Mouse (Mus musculus) forebrain, embryonic 12.5 days (tissue): ENCODE data around the gene Rhno1. TPM values are rescaled to one million over a fixed set of nuclear protein-coding genes. Genes with fewer than 3 reads are reported as not detected.

Experiments
- ATAC-seq: fragments of 200-750 bp; cut with Nextera tagmentation; 2 replicates; pipeline ENCODE4 v1.8.0; 2017; ENCODE audit warnings: moderate TSS enrichment; ENCODE audit not compliant: low FRiP score
- H3K27ac ChIP-seq: fragments of 300-500 bp; sonication (generic); 2 replicates; pipeline ENCODE4 v1.5.1; 2016; ENCODE audit warnings: mild to moderate bottlenecking
- H3K27me3 ChIP-seq: fragments of 300-500 bp; sonication (generic); 2 replicates; pipeline ENCODE4 v1.6.1; 2016; ENCODE audit warnings: mild to moderate bottlenecking
- H3K36me3 ChIP-seq: fragments of 300-500 bp; sonication (generic); replicated peaks from 2 replicates; pipeline ENCODE4 v1.6.1; 2016; ENCODE audit warnings: mild to moderate bottlenecking
- H3K4me1 ChIP-seq: fragments of 300-500 bp; sonication (generic); 2 replicates; pipeline ENCODE4 v1.6.1; 2016
- H3K4me2 ChIP-seq: fragments of 300-500 bp; sonication (generic); 2 replicates; pipeline ENCODE4 v1.6.1; 2016; ENCODE audit warnings: mild to moderate bottlenecking, moderate library complexity
- H3K4me3 ChIP-seq: fragments of 300-500 bp; sonication (generic); replicated peaks from 2 replicates; pipeline ENCODE4 v1.5.1; 2016; ENCODE audit warnings: mild to moderate bottlenecking
- H3K9ac ChIP-seq: fragments of 300-500 bp; sonication (generic); 2 replicates; pipeline ENCODE4 v1.6.1; 2016; ENCODE audit warnings: mild to moderate bottlenecking
- H3K9me3 ChIP-seq: fragments of 300-500 bp; sonication (generic); 2 replicates; pipeline ENCODE4 v1.6.1; 2016
- WGBS: fragments of 180-500 bp; shearing (Covaris S2); methylation state at CpG from one replicate; pipeline ENCODE4 v1.1.7; 2016; 5-methylcytosine and 5-hydroxymethylcytosine counted together
- polyA plus RNA-seq: library from polyadenylated mRNA; unstranded; fragments of >200 nt; fragmentation: Nextera tagmentation; extraction: Ambion mirVana; gene quantifications from 2 replicates; pipeline ENCODE4 v1.2.1, GENCODE M21; 2016

The Rhno1 gene
- 178 and 183 TPM in 2 replicates for polyA plus RNA-seq

DNA sequence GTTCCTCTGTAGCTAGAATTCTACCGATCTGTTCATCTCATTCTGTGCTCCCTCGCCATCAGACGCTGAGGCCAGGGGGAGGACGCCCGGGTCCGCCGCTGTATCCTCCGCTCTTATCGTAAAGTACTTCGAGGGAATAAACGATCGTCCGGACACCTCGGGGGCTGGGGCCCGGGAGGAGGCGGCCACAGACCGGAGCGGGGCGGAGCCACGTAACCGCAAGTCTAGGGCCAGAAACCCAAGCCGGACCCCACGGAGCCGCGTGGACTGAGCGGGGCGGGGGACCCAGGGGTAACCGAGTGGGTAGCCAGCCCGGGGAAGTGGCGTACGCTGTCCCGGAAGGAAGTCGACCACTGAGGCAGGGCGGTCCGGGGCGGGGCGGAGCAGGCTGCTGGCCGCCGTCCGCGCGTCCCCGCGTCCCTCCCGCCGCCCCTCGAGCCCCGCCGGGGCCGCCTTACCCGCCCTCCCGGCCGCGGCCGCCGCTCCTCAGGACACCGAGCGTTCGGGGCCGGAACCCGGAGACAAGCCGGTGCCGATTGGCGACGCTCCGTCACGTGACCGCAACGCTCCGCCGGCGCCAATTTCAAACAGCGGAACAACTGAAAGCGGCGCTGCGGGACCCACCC lies at the start of gene Rhno1, which contains the start of gene Foxm1:
TSS of gene Rhno1 (minus strand) at position 531 of the 626 bp plus-strand sequence.
TSS of gene Foxm1 (plus strand) at position 587 of the 626 bp plus-strand sequence.
- Histone ChIP-seq H3K4me3 (peak within 1 kb of the TSS; percentile 77), H3K27ac (peak within 1 kb of the TSS; percentile 95), H3K4me1 (peaks cover 47% of the 10 kb centered on the region), H3K27me3 (no peaks in the 10 kb centered on the region), H3K9ac (peak within 1 kb of the TSS; percentile 91), H3K4me2 (peak within 1 kb of the TSS; percentile 75), H3K9me3 (no peaks in the 10 kb centered on the region), H3K36me3 (peaks cover 35% of the 10 kb centered on the region)
- ATAC-seq: peak; percentile 92
- WGBS: under 1% methylated on average over 50 of the region's 76 CpGs

DNA sequence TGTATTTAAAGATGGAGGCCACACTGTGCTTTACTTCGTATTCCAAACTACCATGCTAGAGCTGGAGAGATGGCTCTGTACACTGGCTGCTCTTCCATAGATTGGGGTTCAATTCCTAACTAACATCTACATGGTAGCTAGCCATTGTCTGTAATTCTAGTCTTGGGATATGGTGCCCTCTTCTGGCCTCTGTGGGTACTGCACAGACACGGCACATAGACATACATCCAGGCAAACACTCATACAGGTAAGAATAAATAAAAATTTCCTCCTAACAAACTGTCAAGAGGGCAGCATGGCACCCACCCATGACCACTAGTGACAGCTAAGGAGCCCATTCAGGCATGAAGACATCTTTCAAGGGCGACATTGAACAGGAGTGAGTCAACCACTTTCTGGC lies 48.4 kb upstream of the Rhno1 start:
- Histone ChIP-seq H3K9ac (no peak overlapping the region), H3K27ac (no peak overlapping the region), H3K27me3 (no peaks in the 10 kb centered on the region), H3K4me1 (no peaks in the 10 kb centered on the region), H3K36me3 (peaks cover 80% of the 10 kb centered on the region), H3K9me3 (no peaks in the 10 kb centered on the region), H3K4me2 (no peak overlapping the region), H3K4me3 (no peak overlapping the region)
- WGBS: 18% methylated on average over 3 of the region's 3 CpGs
- ATAC-seq: peak; percentile 56

DNA sequence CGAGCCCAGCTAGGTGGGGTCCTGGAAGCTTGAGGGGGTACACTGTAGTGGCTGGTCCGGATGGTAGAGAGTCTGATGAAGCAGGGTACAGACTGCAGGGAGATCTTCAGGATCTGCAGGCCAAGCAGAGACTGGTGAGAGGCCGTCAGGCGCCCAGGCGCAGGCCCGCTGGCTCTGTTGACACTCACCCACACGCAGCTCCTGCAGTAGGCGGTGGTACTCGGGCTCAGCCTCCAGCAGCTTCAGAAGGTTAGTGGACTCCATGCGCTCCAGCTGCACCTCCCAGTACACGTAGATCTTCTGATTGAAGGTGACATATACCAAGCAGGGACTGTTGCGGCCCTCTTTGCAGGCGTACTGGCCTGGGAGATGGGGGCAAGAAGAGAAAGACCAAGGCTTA lies 47.6 kb upstream of the Rhno1 start:
- H3K9me3 ChIP-seq: no peaks in the 10 kb centered on the region
- ATAC-seq: 0 out of 2 replicates have a peak, but pooled peaks have one; percentile 11
- no peak overlapping the region for H3K9ac ChIP-seq
- H3K27me3 ChIP-seq: no peaks in the 10 kb centered on the region
- H3K27ac ChIP-seq: no peak overlapping the region
- 95% methylated on average over 13 of the region's 13 CpGs for WGBS
- no peak overlapping the region for H3K4me3 ChIP-seq
- no peak overlapping the region for H3K4me2 ChIP-seq
- H3K4me1 ChIP-seq: no peaks in the 10 kb centered on the region
- H3K36me3 ChIP-seq: peaks cover 80% of the 10 kb centered on the region

DNA sequence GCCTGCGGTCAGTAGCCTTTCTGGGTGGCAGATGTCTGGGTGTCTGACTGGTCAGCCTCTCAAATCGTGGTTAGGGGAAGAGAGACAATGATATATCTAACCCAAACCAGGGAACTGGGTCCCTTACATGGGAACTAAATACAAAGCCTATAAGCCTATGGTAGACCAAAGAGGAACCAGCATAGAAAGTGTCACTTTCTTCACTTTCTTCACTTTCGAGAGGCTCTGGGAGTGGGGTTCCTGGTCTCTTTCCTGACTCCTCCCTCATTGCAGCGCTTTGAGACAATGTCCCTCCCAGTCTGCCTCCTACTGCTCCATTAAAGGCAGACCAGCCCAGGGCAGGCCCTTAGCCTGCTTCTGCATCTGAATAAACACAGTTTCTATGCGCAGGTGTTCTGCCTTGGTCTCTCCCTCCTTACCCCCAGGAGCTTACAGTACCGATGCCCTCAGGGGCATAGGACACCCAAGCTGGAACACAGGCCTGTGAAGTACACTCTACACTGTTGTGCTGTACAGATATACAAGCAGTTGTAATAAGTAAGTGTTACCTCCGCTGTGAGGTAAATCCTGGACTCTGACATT lies 45.9 kb upstream of the Rhno1 start:
- no peak for ATAC-seq
- 84% methylated on average over 7 of the region's 7 CpGs for WGBS
- peaks cover 78% of the 10 kb centered on the region for H3K36me3 ChIP-seq

DNA sequence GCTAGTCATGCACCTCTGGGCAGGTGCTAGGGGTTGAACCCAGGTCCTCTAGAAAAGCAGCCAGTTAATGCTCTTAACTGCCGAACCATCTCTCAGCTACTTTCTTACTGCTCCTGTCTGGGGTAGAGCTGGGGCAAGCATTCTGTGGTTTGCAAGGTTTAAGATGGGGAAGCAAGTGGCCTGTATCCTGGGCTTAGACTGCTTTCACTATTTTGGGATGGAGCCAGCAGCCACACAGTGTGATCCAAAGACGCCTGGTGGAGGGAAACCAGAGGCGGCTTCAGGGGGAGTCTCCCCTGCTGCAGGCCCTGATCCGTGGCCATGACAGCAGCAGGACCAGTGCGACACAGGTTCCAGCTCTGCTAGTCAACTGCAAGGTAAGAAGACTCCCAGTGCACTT lies 42.0 kb upstream of the Rhno1 start:
- Histone ChIP-seq H3K9me3 (no peaks in the 10 kb centered on the region), H3K36me3 (peaks cover 38% of the 10 kb centered on the region), H3K4me1 (peaks cover 4% of the 10 kb centered on the region; the same call in 1 of the 2 replicates), H3K27ac (no peak overlapping the region), H3K4me3 (no peak overlapping the region), H3K4me2 (no peak overlapping the region), H3K9ac (no peak overlapping the region), H3K27me3 (no peaks in the 10 kb centered on the region)
- 65% methylated on average over 5 of the region's 5 CpGs for WGBS
- ATAC-seq: peak; percentile 24; the same call in 1 of the 2 replicates

More for the DNA sequence above, 45.9 kb upstream of the Rhno1 start:
- no peak overlapping the region for H3K27ac ChIP-seq
- H3K27me3 ChIP-seq: no peaks in the 10 kb centered on the region
- H3K4me1 ChIP-seq: no peaks in the 10 kb centered on the region
- no peak overlapping the region for H3K4me2 ChIP-seq
- H3K9me3 ChIP-seq: no peaks in the 10 kb centered on the region
- no peak overlapping the region for H3K4me3 ChIP-seq
- no peak overlapping the region for H3K9ac ChIP-seq

DNA sequence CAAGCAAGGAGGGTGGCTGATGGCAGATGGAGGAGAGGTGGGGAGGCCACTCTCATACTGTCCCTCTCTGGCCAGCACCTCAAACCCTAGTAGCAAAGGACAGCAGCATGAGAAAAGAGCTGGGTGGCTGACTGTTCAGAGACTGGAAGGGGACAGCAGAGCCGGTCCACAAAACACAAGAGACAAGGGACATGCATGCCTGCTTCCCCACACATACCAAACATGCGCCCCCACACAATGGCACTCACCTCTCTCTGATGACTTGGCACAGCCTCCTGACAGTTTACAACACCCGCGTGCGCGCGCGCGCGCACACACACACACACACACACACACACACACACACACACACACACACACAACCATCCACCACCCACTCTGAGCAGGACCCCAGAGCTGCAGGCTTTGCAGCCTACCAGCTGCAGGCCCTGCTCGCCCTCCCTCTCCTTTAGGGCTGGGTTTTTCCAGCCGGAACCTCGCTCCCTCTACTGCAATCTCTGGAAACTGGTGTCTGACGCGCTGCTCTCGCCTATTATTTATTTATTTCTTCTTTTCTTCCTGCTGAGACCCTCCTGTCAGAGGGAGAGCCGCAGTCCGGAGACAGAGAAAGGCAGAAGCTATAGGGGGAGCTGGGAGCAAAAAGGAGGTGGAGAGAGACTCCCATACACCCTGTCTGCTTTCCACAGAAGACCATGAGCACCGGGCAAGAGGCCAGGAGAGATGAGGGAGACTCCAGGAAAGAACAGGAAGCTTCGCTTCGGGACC lies 36.9 kb upstream of the Rhno1 start:
- Histone ChIP-seq H3K4me3 (no peak overlapping the region), H3K27ac (no peak overlapping the region), H3K9ac (no peak overlapping the region), H3K27me3 (no peaks in the 10 kb centered on the region), H3K9me3 (no peaks in the 10 kb centered on the region), H3K36me3 (no peaks in the 10 kb centered on the region), H3K4me2 (peak overlapping the region; percentile 15), H3K4me1 (peaks cover 9% of the 10 kb centered on the region; the same call in 1 of the 2 replicates)
- peak; percentile 68 for ATAC-seq
- WGBS: 53% methylated on average over 21 of the region's 21 CpGs

DNA sequence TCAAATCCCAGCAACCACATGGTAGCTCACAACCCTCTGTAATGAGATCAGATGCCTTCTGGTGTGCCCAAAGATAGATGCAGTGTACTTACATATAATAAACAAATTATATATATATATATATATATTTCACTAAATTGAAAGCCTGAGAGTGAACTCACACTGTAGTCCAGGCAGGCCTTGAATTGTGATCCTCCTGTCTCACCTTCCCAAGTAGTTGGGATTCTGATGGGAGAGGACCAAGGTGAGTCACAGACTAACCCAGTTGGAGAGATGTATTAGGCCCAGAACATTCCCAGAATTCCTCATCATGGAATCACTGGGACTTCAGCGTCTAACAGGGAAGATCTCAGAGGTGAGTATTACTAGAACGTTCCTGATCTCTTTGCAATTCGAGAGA lies 36.3 kb upstream of the Rhno1 start, which contains the start of gene Nrip2:
TSS of gene Nrip2 (plus strand) at position 301 of the 400 bp plus-strand sequence.
- WGBS: 93% methylated on average over 3 of the region's 3 CpGs

DNA sequence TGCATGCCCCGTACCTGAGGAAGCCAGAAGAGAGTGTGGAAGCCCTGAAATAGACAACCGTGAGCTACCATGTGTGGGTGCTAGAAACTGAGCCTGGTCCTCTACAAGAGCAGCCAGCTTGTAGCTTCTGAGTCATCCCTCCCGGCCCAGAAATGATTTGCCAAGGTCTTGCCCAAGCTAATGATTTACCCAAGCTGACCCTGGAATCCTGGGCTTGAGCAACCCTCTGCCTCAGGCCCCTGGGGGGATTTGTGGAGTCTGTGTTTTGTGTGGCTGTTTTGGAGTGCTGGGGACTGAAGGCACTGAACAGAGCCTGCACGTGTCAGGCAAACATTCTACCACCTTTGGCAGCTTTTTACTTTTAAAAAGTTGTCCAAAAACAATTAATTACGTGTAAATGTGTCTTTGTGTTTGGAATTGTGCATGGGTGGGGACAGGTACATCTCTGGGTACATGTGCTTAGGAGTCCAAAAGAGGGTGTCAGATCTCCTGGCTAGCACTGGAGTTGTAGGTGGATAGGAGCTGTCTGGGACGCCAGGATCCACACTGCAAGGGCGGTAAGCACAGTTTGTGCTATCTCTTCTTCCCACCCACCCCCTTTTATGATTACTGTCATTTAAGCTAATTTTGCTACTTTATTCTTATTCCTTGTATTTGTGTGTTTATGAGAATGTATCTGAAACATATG lies 35.0 kb upstream of the Rhno1 start:
- no peaks in the 10 kb centered on the region for H3K36me3 ChIP-seq
- H3K4me2 ChIP-seq: no peak overlapping the region
- 88% methylated on average over 7 of the region's 7 CpGs for WGBS
- H3K9ac ChIP-seq: no peak overlapping the region
- no peak overlapping the region for H3K27ac ChIP-seq
- H3K4me1 ChIP-seq: peaks cover 9% of the 10 kb centered on the region; the same call in 1 of the 2 replicates
- no peaks in the 10 kb centered on the region for H3K9me3 ChIP-seq
- no peak for ATAC-seq
- H3K27me3 ChIP-seq: no peaks in the 10 kb centered on the region
- H3K4me3 ChIP-seq: no peak overlapping the region

More for the DNA sequence above, 36.3 kb upstream of the Rhno1 start, which contains the start of gene Nrip2:
- no peak for ATAC-seq
- Histone ChIP-seq H3K4me1 (peaks cover 9% of the 10 kb centered on the region; the same call in 1 of the 2 replicates), H3K9ac (no peak within 1 kb of the TSS), H3K27ac (no peak within 1 kb of the TSS), H3K4me3 (no peak within 1 kb of the TSS), H3K36me3 (no peaks in the 10 kb centered on the region), H3K4me2 (peak within 1 kb of the TSS; percentile 15), H3K27me3 (no peaks in the 10 kb centered on the region), H3K9me3 (no peaks in the 10 kb centered on the region)

DNA sequence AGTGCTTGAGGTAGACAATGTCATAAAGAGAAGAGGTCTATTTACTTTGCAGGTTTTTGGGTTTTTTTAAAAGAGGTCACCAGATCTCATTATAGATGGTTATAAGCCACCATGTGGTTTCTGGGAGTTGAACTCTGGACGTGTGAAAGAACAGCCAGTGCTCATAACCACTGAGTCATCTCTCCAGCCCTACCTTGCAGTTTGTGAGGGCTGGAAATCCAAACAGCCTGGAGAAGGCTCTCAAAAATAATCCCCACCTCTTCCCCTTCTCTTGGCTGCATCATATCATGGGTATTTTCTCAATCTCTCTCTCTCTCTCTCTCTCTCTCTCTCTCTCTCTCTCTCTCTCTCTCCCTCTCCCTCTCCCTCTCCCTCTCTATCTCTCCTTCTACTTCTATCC lies 28.0 kb upstream of the Rhno1 start:
- Histone ChIP-seq H3K27ac (no peak overlapping the region), H3K4me1 (no peaks in the 10 kb centered on the region), H3K4me3 (no peak overlapping the region), H3K36me3 (no peaks in the 10 kb centered on the region), H3K27me3 (no peaks in the 10 kb centered on the region), H3K9ac (no peak overlapping the region), H3K4me2 (no peak overlapping the region), H3K9me3 (no peaks in the 10 kb centered on the region)
- WGBS: 58% methylated on average over 1 of the region's 1 CpGs
- no peak for ATAC-seq

DNA sequence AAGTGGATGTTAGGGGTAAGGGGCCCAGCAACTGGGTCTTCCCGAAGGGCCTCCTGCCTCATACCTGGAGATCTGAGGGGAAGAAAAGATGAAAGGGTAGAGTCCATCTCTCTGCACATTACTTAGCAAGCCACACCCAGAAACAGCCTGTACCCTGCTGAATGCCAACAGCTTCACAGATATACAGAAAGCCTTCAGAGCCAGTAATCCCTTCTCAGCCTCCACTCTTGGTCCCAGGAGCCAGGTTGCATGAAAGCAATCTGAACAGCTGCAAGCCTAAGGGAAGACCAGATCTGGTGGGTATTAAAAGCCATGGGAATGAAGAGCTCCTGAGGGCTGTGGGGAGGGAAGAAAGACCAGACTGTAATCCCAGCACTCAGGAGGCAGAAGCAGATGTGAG lies 26.5 kb upstream of the Rhno1 start:
- no peaks in the 10 kb centered on the region for H3K4me1 ChIP-seq

DNA sequence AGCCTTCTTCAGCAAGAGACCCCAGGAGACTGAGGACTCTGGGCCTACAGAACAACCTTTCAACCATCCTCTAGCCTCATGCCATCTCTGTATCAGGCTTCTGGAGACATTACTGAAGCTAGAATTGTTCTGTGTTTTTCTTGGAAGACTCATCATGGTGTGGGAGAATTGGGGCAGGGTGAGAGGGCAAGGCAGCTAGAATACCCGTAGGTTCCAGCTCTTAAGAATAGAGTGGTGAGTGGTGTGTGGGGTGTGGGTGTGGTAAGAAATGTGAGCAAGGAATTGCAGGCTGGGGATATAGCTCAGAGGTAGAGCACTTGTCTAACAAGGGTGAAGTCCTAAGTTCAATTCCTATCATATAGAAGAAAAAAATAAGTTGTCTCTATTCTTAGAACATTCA lies 22.3 kb upstream of the Rhno1 start:
- no peaks in the 10 kb centered on the region for H3K4me1 ChIP-seq
- H3K27ac ChIP-seq: no peak overlapping the region
- no peak overlapping the region for H3K4me3 ChIP-seq
- 86% methylated on average over 1 of the region's 1 CpGs for WGBS
- H3K9ac ChIP-seq: no peak overlapping the region
- H3K9me3 ChIP-seq: no peaks in the 10 kb centered on the region
- no peak for ATAC-seq
- no peak overlapping the region for H3K4me2 ChIP-seq
- no peaks in the 10 kb centered on the region for H3K36me3 ChIP-seq
- H3K27me3 ChIP-seq: no peaks in the 10 kb centered on the region

More for the DNA sequence above, 26.5 kb upstream of the Rhno1 start:
- Histone ChIP-seq H3K27me3 (no peaks in the 10 kb centered on the region), H3K27ac (no peak overlapping the region), H3K4me3 (no peak overlapping the region), H3K9me3 (no peaks in the 10 kb centered on the region), H3K9ac (no peak overlapping the region), H3K4me2 (no peak overlapping the region), H3K36me3 (no peaks in the 10 kb centered on the region)
- ATAC-seq: no peak
- 85% methylated on average over 1 of the region's 1 CpGs for WGBS

DNA sequence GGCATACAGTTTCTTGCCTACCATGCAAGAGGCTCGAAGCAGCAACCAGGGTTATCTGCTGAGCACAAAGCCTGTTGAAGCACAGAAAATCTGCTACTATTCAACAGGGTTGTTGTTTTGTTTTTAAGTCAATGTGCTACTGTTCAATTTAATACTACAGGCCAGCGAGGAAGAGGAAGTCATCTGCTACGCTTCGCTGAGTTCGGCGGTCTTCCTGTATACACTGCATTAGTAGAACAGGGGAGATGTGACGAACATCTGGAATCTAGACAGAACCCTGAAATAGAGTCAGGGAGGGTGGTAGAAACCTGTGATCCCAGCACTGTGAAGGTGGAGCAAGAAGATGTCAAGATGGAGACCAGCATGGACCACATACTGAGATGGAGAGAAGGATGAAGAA lies 21.0 kb upstream of the Rhno1 start:
- Histone ChIP-seq H3K4me3 (no peak overlapping the region), H3K9me3 (no peaks in the 10 kb centered on the region), H3K27ac (no peak overlapping the region), H3K9ac (no peak overlapping the region), H3K4me1 (no peaks in the 10 kb centered on the region), H3K36me3 (no peaks in the 10 kb centered on the region), H3K27me3 (no peaks in the 10 kb centered on the region), H3K4me2 (no peak overlapping the region)
- no peak for ATAC-seq
- 74% methylated on average over 7 of the region's 7 CpGs for WGBS
